Mouse (Mus musculus): ENCODE measurements around the gene Nr4a3.

Nr4a3 gene

GRCm38 (mm10) chr4:48110331-48110730, 65.4 kb downstream of the Nr4a3 start:
- 81% methylated on average over 3 of the region's 3 CpGs for WGBS

DNA sequence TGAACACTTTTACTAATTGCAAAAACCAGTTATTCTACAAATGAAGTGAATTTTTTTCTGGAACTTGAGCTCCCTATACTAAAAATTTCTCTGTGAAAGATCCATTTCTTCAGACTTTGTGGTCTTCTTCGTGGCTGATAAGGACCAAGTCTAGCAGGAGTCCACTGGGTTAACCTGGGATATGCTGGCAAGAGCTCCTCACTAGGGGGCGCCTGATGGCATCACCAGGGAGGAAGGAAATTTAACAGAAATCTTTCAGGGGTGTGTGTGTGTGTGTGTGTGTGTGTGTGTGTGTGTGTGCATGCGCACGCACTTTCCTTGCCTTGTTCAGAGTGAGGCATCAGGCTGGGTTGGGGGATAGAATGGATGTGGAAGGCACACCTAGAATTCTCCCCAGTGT, 71.2 kb downstream of the Nr4a3 start:
- WGBS, result 68% methylated on average over 4 of the region's 4 CpGs

DNA sequence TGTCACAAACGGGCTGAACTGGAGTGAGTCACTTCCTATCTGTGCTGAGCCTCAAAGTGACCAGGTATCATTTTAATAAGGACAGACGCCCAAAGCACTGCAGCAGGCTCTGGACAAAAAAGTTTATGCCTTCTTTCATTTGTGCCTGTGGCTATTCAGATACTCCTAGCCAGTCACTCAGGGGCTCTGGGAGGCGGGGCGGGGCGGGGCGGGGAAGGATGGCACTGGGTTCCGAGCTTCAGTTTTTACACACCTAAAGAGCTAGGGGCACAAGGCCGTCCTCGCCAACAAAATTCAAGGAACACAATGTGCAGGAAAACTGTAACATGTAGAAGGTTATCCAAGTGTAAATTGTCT, 79.4 kb downstream of the Nr4a3 start:
- 3% methylated on average over 9 of the region's 9 CpGs for WGBS

- under 1% methylated on average over 58 of the region's 58 CpGs for WGBS
Observed at GRCm38 (mm10) chr4:48124773-48125469, 80.0 kb downstream of the Nr4a3 start, which contains the start of gene Stx17. Gene Stx17, plus strand, starts transcription at chr4:48124915.

GRCm38 (mm10) chr4:48130314-48130713, 85.4 kb downstream of the Nr4a3 start:
- 86% methylated on average over 6 of the region's 6 CpGs for WGBS

GRCm38 (mm10) chr4:48131606-48132005, 86.7 kb downstream of the Nr4a3 start:
- 94% methylated on average over 9 of the region's 9 CpGs for WGBS

DNA sequence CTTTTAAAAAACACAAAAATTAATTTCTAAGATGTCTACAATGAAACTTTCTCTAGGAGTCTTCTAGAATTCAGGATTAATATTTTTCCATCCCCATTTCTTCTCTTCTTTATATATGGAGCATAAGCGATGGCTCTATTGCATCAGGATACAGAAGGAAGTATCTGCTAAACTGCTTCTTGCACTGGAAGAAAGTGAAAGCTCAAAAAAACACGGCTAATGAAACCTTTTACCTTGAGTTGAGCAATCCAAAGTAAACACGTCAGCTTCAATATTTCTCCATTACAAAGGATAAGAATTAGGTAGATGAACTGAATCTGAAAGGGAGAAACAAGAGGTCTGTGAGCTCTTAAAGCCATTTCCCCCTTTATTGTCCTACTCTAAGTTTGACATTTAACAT, 87.8 kb downstream of the Nr4a3 start:
- 92% methylated on average over 3 of the region's 3 CpGs for WGBS

All from cerebral cortex, adult 2 months (tissue).